Mouse (Mus musculus): ENCODE measurements around the gene Il34. TPM values are rescaled to one million over a fixed set of nuclear protein-coding genes. Genes with fewer than 3 reads are reported as not detected.

The Il34 gene
- polyA plus RNA-seq (2015; fragmentation: Nextera tagmentation; extraction: Ambion mirVana) = 2.2 and 2.7 TPM in 2 replicates

DNA sequence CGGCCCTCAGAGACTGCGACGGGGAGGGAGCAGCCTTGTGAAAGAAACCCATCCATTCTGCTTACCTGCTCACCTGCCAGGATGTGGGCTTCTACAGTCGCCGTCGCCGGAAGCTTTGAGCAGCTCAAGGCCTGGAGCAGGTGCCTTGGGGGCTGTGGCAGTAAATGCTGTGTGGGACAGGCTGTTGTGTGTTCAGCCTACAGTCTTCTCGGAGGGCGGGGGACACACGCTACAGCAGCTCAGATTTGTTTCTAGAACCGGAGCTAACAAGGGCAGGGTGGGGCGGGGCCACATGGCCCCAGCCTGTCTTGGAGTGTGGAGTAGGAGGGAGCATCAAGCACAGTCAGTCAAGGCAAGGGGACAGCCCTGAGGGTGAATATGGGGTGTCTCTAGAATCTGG, at the start of gene Il34:
Gene Il34, minus strand, starts transcription at position 256 of the 400 bp plus-strand sequence.
- 47% methylated on average over 12 of the region's 12 CpGs for WGBS
- H3K4me2 ChIP-seq (replicated peaks) = no peak within 1 kb of the TSS

DNA sequence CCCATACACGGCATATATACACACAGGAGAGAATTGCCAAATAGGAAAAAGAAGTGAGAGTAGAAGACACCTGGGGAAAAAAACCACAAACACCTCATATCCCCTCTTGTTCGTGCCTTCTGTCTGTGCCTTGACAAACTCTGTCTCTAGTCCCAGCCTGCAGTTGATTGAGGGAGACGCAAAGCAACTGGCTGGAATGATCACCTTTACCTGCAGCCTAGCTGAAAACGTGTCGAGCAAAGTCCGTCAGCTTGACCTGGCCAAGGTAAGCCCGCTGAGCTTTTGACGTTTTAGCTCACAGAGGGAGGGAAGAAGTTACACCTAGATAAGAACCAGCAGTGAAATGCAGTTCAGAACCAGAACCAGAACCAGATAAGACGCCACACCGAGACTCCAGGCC, 45.5 kb upstream of the Il34 start:
- Histone ChIP-seq H3K27me3 (no peaks in the 10 kb centered on the region), H3K4me3 (replicated peaks) (no peak overlapping the region), H3K27ac (no peak overlapping the region), H3K4me2 (replicated peaks) (no peak overlapping the region), H3K36me3 (peaks cover 66% of the 10 kb centered on the region), H3K9ac (replicated peaks) (no peak overlapping the region), H3K9me3 (no peaks in the 10 kb centered on the region), H3K4me1 (replicated peaks) (peaks cover 13% of the 10 kb centered on the region)
- WGBS = 95% methylated on average over 10 of the region's 10 CpGs
- ATAC-seq = no peak

More for the DNA sequence above, at the start of gene Il34:
- H3K4me3 ChIP-seq (replicated peaks) = no peak within 1 kb of the TSS
- peaks cover 24% of the 10 kb centered on the region for H3K36me3 ChIP-seq
- no peaks in the 10 kb centered on the region for H3K9me3 ChIP-seq
- ATAC-seq = no peak
- no peak within 1 kb of the TSS for H3K27ac ChIP-seq
- H3K4me1 ChIP-seq (replicated peaks) = no peaks in the 10 kb centered on the region
- H3K27me3 ChIP-seq = no peaks in the 10 kb centered on the region
- no peak within 1 kb of the TSS for H3K9ac ChIP-seq (replicated peaks)

DNA sequence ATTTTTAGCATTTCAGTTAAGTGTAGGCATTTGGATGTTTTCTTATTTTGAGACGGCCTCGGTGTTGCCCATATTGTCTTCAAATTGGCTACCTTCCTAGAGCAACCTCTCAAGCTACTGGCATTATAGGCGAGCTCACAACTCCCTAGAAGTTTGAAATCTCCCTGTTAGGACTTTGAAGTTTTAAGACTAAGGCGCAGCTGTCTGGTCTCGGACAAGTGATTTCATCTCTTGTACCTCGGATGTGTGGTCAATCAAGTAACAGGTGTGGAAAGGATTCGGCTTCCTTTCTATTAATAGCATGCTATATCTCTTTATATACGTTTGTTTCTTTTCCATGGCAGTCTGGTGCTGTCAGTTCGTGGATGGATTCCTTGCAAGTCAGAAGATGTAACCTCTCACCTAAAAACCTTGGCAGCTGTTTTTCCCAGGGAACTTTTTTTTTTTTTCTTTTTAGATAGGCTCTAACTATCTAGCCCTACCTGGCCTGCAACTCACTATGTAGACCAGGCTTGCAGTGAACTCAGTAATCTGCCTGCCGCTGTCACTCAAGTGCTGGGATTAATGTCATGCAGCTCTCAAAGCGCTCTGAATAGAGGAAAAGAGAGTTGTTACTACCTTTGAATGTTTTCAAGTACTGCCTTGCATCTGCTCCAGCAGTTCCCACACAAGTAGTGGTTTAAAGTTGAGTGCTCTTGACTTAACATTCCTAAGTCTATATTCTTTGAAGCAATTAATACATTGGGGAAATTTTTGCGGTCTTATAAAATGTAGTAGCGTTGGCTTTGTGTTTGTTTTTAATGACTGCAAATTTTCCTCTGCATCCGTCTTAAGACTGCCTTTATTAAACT, 42.1 kb upstream of the Il34 start:
- no peak for ATAC-seq
- H3K36me3 ChIP-seq = peaks cover 50% of the 10 kb centered on the region
- H3K27ac ChIP-seq = no peak overlapping the region
- peak overlapping the region; percentile 94 for H3K4me3 ChIP-seq (replicated peaks)
- peaks cover 33% of the 10 kb centered on the region for H3K4me1 ChIP-seq (replicated peaks)
- peak overlapping the region; percentile 77 for H3K4me2 ChIP-seq (replicated peaks)
- peak overlapping the region; percentile 69 for H3K9ac ChIP-seq (replicated peaks)
- WGBS = 57% methylated on average over 14 of the region's 14 CpGs
- H3K27me3 ChIP-seq = no peaks in the 10 kb centered on the region
- H3K9me3 ChIP-seq = no peaks in the 10 kb centered on the region

DNA sequence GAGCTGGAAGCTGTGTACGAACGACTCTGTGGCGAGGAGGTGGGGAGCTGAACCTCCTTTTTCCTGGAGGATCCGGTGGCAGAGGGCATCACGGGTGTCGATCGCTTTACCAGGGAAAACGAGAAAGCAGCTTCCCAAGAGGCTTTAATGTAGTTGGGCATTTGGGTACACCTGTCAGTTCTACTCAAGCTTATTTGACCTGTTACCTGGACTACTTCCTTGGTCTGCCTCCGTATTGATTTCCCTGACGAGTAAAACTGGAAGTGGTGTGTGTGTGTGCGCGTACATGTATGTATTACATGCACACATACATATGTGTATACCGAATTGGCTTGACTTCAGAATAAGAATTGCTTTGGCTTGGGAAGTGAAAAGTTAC, 41.4 kb upstream of the Il34 start:
- WGBS = 3% methylated on average over 13 of the region's 13 CpGs
- H3K9ac ChIP-seq (replicated peaks) = peak overlapping the region; percentile 69
- H3K36me3 ChIP-seq = peaks cover 50% of the 10 kb centered on the region
- peak overlapping the region; percentile 77 for H3K27ac ChIP-seq
- H3K4me3 ChIP-seq (replicated peaks) = peak overlapping the region; percentile 94
- H3K9me3 ChIP-seq = no peaks in the 10 kb centered on the region
- H3K4me2 ChIP-seq (replicated peaks) = peak overlapping the region; percentile 77
- peaks cover 33% of the 10 kb centered on the region for H3K4me1 ChIP-seq (replicated peaks)
- no peak for ATAC-seq
- no peaks in the 10 kb centered on the region for H3K27me3 ChIP-seq

DNA sequence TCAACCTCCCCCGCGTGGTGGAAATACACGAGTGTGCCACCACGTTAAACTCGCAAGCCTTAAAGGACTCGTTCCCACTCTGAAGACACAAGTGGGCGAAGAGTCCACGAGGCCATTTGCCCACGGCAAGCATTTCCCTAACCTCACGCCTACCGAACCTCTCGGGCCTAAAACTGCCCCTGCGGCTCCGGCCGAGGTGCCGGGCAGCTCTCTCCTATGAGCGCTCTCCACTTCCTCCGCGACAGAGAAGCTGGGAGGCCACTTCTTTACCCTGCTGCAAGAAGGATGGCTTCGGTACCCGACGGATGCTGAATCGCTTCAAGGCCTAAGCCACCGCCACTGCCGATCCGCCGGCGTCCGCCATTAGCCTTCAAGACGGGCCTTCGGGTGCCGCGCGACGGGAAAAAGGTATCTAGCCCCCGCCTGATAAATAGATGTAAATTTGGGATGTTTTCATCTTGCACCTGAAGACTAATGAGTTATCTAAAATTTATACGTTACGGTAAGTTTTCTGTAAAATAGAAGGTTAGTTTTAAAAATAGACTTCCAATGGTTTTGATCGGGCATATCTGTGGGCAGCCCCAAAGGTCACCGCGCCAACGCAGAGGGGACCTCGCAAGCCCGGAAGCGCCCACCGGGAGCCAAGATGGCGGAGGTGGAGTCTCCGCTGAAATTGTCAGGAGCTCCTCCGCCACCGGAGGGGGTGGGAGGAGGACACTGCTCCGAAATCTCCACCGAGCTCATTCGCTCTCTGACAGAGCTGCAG, 40.9 kb upstream of the Il34 start, which contains the start of the genes Cog4 and Sf3b3:
Gene Cog4, plus strand, starts transcription at position 196 of the 766 bp plus-strand sequence.
Gene Sf3b3, minus strand, starts transcription at position 383 of the 766 bp plus-strand sequence.
- Histone ChIP-seq H3K27me3 (no peaks in the 10 kb centered on the region), H3K27ac (peak within 1 kb of the TSS; percentile 90), H3K4me3 (replicated peaks) (peak within 1 kb of the TSS; percentile 94), H3K9ac (replicated peaks) (peak within 1 kb of the TSS; percentile 97), H3K4me2 (replicated peaks) (peak within 1 kb of the TSS; percentile 77), H3K9me3 (no peaks in the 10 kb centered on the region), H3K4me1 (replicated peaks) (peaks cover 33% of the 10 kb centered on the region), H3K36me3 (peaks cover 47% of the 10 kb centered on the region)
- WGBS = under 1% methylated on average over 53 of the region's 53 CpGs
- ATAC-seq = peak; percentile 89

DNA sequence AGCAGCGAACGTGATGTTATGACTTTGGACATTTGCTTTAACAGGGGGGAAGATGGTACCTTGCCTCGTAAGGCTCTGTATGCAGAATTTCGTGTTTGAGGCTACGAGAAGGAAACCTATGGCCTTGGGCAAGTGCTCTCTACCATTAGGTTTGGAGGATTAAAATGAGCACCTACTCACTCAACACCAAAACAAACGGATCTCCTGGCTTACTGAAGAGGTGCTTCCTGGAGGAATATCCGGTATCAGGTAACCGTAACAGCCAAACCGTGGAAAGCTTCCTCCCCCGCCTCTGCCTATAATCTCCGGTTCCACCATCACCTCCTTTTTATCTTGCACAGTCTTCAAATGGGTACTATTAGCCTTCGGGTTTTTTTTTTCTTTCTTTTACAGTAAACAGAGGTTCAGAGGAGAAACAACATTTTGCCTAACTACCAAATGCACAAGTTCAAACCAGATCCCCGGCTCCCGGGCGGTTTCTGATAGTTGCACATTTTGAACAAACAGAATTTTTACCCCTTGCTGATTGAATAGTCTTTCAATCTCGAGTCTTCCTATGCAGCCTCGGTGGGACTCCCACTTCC, 40.2 kb upstream of the Il34 start:
- Histone ChIP-seq H3K36me3 (peaks cover 47% of the 10 kb centered on the region), H3K9me3 (no peaks in the 10 kb centered on the region), H3K27ac (peak overlapping the region; percentile 90), H3K4me3 (replicated peaks) (peak overlapping the region; percentile 94), H3K4me1 (replicated peaks) (peaks cover 33% of the 10 kb centered on the region), H3K27me3 (no peaks in the 10 kb centered on the region), H3K4me2 (replicated peaks) (peak overlapping the region; percentile 77), H3K9ac (replicated peaks) (peak overlapping the region; percentile 97)
- ATAC-seq = no peak
- WGBS = 12% methylated on average over 17 of the region's 17 CpGs

DNA sequence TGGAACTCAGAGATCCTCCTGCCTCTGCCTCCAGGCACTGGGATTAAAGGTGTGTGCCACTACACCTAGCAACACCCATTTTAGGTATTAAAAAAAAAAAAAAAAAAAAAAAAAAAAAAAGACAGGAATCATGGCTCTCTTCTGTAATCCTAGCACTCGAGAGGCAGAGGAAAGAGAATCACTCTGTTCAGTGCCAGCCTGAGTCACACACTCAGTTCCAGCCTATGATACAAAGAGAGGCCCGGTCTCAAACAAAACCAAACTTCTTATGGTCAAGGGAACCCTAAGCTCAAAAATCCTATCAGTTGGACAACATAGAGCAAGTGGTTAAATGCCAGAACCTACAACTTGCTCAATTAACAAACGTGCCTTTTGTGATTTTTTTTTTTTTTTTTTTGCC, 39.2 kb upstream of the Il34 start:
- peak overlapping the region; percentile 77 for H3K4me2 ChIP-seq (replicated peaks)
- WGBS = 85% methylated on average over 3 of the region's 3 CpGs
- peaks cover 47% of the 10 kb centered on the region for H3K36me3 ChIP-seq
- H3K27ac ChIP-seq = no peak overlapping the region
- no peak overlapping the region for H3K9ac ChIP-seq (replicated peaks)
- no peak for ATAC-seq
- H3K9me3 ChIP-seq = no peaks in the 10 kb centered on the region
- H3K4me1 ChIP-seq (replicated peaks) = peaks cover 33% of the 10 kb centered on the region
- H3K4me3 ChIP-seq (replicated peaks) = peak overlapping the region; percentile 94
- no peaks in the 10 kb centered on the region for H3K27me3 ChIP-seq

DNA sequence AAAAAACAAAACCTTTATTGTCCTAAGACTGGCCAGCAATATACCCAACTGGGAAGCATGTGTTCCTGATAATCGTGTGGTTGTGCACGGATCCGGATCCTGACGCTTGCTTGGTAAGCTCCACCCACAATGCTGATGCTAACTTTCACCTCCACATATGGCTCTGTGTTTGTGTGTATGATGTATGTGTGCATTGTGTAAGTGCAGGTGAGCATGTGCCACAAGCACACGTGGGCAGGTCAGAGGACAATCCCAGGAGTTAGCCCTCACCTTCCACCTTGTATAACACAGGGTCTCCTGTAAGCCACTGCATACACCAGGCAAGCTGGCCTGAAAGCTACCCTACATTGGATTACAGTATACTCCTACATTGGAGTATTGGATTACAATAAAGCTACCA, 37.5 kb upstream of the Il34 start:
- no peak overlapping the region for H3K9ac ChIP-seq (replicated peaks)
- H3K4me3 ChIP-seq (replicated peaks) = no peak overlapping the region
- no peak overlapping the region for H3K4me2 ChIP-seq (replicated peaks)
- H3K27me3 ChIP-seq = no peaks in the 10 kb centered on the region
- no peak for ATAC-seq
- no peaks in the 10 kb centered on the region for H3K9me3 ChIP-seq
- peaks cover 61% of the 10 kb centered on the region for H3K36me3 ChIP-seq
- WGBS = 93% methylated on average over 5 of the region's 5 CpGs
- H3K4me1 ChIP-seq (replicated peaks) = peaks cover 29% of the 10 kb centered on the region
- no peak overlapping the region for H3K27ac ChIP-seq

DNA sequence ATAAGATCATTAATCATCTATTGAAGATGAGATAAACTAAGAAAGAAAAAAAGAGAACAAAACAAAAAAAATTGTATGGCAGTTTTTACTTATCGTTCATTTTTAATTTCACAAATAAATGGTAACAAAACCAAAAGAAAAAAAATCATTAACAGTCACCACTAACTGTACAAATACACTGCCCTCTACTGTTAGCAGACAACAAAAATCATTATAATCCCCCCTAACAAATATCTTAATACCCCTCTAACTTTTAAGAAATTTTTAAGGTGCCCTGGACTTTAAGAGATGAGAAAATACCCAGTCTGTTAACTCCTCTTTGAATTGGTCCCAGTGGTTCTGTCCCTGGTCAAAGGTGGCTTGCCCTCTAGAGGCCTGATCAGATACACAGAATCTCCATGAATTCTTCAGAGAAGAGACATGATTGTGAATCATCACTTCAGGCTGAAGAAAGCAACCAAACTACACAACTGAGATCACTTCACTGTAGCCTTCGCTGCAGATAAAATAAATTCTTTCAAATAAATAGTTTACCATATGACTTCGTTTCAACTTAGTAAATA, 36.4 kb upstream of the Il34 start:
- Histone ChIP-seq H3K36me3 (peaks cover 73% of the 10 kb centered on the region), H3K9ac (replicated peaks) (no peak overlapping the region), H3K27ac (no peak overlapping the region), H3K4me2 (replicated peaks) (no peak overlapping the region), H3K4me1 (replicated peaks) (peaks cover 20% of the 10 kb centered on the region), H3K9me3 (no peaks in the 10 kb centered on the region), H3K4me3 (replicated peaks) (no peak overlapping the region), H3K27me3 (no peaks in the 10 kb centered on the region)
- ATAC-seq = no peak
- WGBS = 100% methylated on average over 3 of the region's 3 CpGs

DNA sequence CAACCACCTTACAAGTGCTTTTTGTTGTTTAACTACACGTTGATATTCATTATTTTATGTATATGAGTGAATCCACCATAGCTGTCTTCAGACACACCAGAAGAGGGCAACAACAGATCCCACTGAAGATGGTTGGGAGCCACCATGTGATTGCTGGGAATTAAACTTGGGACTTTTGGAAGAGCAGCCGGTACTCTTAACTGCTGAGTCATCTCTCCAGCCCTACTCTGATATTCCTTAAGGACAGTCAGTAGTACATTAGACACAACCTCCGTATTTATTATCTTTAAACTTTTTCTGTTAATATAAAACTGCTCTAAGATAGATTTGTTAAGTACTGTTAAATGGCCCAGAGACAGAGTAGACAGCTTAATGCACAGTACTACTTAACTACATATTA, 26.2 kb upstream of the Il34 start:
- H3K4me1 ChIP-seq (replicated peaks) = no peaks in the 10 kb centered on the region
- H3K4me2 ChIP-seq (replicated peaks) = no peak overlapping the region
- H3K4me3 ChIP-seq (replicated peaks) = no peak overlapping the region

DNA sequence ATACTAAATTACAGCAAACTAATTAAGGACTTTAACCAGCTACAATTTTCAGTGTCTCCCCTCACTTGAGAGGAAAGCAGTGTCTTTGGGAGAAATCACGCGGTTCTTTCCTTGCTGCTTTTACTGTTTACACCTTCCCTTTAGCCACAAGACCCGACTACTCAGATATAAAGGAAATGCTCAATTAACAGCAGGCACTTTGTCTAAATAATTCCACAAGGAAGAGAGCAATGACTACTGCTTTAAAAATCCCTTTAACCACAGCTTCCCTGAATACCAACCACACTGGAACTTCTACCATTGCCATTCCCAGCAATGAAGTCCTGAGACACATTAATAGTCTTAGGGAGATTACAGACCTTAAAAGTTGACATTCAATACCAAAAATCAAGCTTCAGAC, 22.8 kb upstream of the Il34 start:
- Histone ChIP-seq H3K4me3 (replicated peaks) (no peak overlapping the region), H3K9ac (replicated peaks) (no peak overlapping the region), H3K4me1 (replicated peaks) (no peaks in the 10 kb centered on the region), H3K27me3 (no peaks in the 10 kb centered on the region), H3K9me3 (no peaks in the 10 kb centered on the region), H3K4me2 (replicated peaks) (no peak overlapping the region), H3K27ac (no peak overlapping the region), H3K36me3 (peaks cover 92% of the 10 kb centered on the region)
- ATAC-seq = no peak
- WGBS = 91% methylated on average over 3 of the region's 3 CpGs

More for the DNA sequence above, 26.2 kb upstream of the Il34 start:
- no peaks in the 10 kb centered on the region for H3K9me3 ChIP-seq
- ATAC-seq = no peak
- no peak overlapping the region for H3K27ac ChIP-seq
- H3K27me3 ChIP-seq = no peaks in the 10 kb centered on the region
- no peak overlapping the region for H3K9ac ChIP-seq (replicated peaks)
- H3K36me3 ChIP-seq = peaks cover 90% of the 10 kb centered on the region
- 89% methylated on average over 3 of the region's 3 CpGs for WGBS
